Comparison of ENCODE assay signal across 8 mouse cellular contexts in genomic region chr6:5167051-5167677, GRCm38 (mm10). TPM values are rescaled to one million over a fixed set of nuclear protein-coding genes. Genes with fewer than 3 reads are reported as not detected.
A peak's percentile ranks its signal among the peaks of the same experiment; 100 is the strongest.
DNase-seq lines count a peak whose midpoint lies in the region; TF ChIP-seq lines count a peak whose summit lies in the region.
"Had no signal": no experiment of that assay in that cellular context is flagged by ENCODE, and none has a peak within 500 bp of the region (broad histone marks: within the 10 kb centered on the region; RNA-seq: fewer than 3 reads in every experiment).

No protein-coding gene starts in this region.

- intact Hi-C loops in heart, postnatal 36 days (cut with DNase I), result no loop called here

- no peak for TF ChIP-seq POLR2A in bone marrow, adult 2 months (IDR thresholded peaks at IDR 0.05; ENCODE audit: borderline replicate concordance, control insufficient read depth, low read depth, low read length)

- H3K79me2 ChIP-seq in macrophage (ENCODE audit: inconsistent target), result no peaks in the 10 kb centered on the region

- H3K4me1 ChIP-seq in bone marrow, adult 2 months (ENCODE audit: control insufficient read depth, insufficient read depth, low read length), result no peaks in the 10 kb centered on the region; the same call in 1 of the 2 replicates

- peak; percentile 35 for DNase-seq in embryo, embryonic 10.5 days (ENCODE audit: low spot score)
- DNase-seq in heart, postnatal 36 days, result peak; percentile 15 to 29
- DNase-seq in yolk sac, embryonic 10.5 days (ENCODE audit: low spot score), result no peak
- no peak for DNase-seq in cerebellum, adult 11-12 months
- DNase-seq in gastrocnemius, postnatal 4 days (ENCODE audit: low spot score in 2 of 2), result no peak

- TF ChIP-seq CTCF in bone marrow, adult 2 months (IDR thresholded peaks at IDR 0.05; ENCODE audit: control insufficient read depth, insufficient read depth, low read length), result no peak

- H3K27ac ChIP-seq in bone marrow, adult 2 months (ENCODE audit: control insufficient read depth, insufficient read depth, low read depth, low read length, poor library complexity), result no peak overlapping the region
- H3K27ac ChIP-seq in macrophage, result peak overlapping the region; percentile 35

- peak overlapping the region; percentile 45 for H3K4me3 ChIP-seq in bone marrow, adult 2 months (replicated peaks; ENCODE audit: control insufficient read depth, low read depth, low read length)
- H3K4me3 ChIP-seq in macrophage (ENCODE audit: inconsistent target), result peak overlapping the region; percentile 14; the same call in 1 of the 2 replicates

- no peaks in the 10 kb centered on the region for H3K36me3 ChIP-seq in macrophage (ENCODE audit: inconsistent target)

- 3% methylated on average over 14 of the region's 14 CpGs for WGBS in bone marrow, adult 2 months
- 3% methylated on average over 14 of the region's 14 CpGs for WGBS in macrophage (ENCODE audit: missing documents)

RNA-seq across cellular contexts. Expression of gene Pon1, which starts 26.6 kb away (rescaled TPM):
- 3.3 TPM in 1 of 2 replicates, not detected in the other for polyA plus RNA-seq in bone marrow, adult 2 months (2011; ENCODE audit: insufficient read depth, insufficient read length, low replicate concordance, missing spikeins)
- under 1 TPM in 1 of 2 experiments, not detected in 1; 0.53 TPM for total RNA-seq in heart, postnatal 36 days (2021)
- total RNA-seq in macrophage (2018; cell fraction: chromatin; rRNA removed), result not detected
- total RNA-seq in macrophage (2018; cell fraction: cytosol; rRNA removed), result not detected
- under 1 TPM in 2 of 26 experiments, not detected in 24; 0.36 to 0.62 TPM for total RNA-seq in macrophage (2018; cell fraction: nucleus; rRNA removed)
- polyA plus RNA-seq in macrophage (2018), result not detected in 3 replicates
- under 1 TPM; 0.32 to 0.93 TPM for total RNA-seq in gastrocnemius, postnatal 4 days (2021)
- polyA plus RNA-seq: intestine, embryonic 14.5 days had no signal

Comparison
In these comparisons a context has a peak if more than half of its experiments do, and no peak if none do; other contexts are left out.
1. DNase-seq: peak in embryo, embryonic 10.5 days (single experiment) and heart, postnatal 36 days (2 of 2); none in yolk sac, embryonic 10.5 days (single experiment), cerebellum, adult 11-12 months (single experiment) and gastrocnemius, postnatal 4 days (0 of 2).